ENCODE assay signal across 22 mouse cellular contexts in the genomic region with DNA sequence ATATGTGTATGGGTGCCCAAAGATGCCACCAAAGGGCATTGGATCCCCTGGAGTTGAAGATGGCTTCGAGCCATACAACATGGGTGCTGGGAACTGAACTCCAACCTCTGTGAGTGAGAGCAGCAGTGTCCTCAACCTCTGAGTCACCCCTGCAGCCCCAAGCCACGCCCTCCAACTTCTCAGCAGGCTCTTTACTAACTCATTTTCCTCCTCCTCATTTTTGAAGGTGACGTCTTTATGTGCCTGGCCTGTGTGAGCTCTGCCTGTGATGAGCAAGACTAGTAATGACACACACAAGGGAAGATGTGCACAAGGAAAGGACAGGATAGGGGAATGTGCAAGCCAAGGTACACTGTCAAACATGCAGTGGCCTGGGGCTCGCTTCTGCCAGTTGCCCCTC. TPM values are rescaled to one million over a fixed set of nuclear protein-coding genes. Genes with fewer than 3 reads are reported as not detected.
DNase-seq lines count a peak whose midpoint lies in the region; ATAC-seq and TF ChIP-seq lines count a peak whose summit lies in the region.
"Had no signal": no experiment of that assay in that cellular context is flagged by ENCODE, and none has a peak within 500 bp of the region (broad histone marks: within the 10 kb centered on the region; RNA-seq: fewer than 3 reads in every experiment).

No protein-coding gene starts in this region.

- no peaks in the 10 kb centered on the region for H3K79me2 ChIP-seq in CH12.LX (replicated peaks; ENCODE audit: control insufficient read depth, extremely low read depth, insufficient read depth, poor library complexity, severe bottlenecking)

- WGBS in liver, embryonic 13.5 days (ENCODE audit: insufficient replicate concordance) = 59% methylated on average over 4 of the region's 4 CpGs
- 78% methylated on average over 4 of the region's 4 CpGs for WGBS in liver, embryonic 11.5 days

- no peak overlapping the region for H3K4me3 ChIP-seq in liver, embryonic 13.5 days (replicated peaks)
- H3K4me3 ChIP-seq in liver, embryonic 11.5 days (ENCODE audit: low read depth, low read length) = no peak overlapping the region
- H3K4me3 ChIP-seq in CH12.LX (replicated peaks in 1 of 3; ENCODE audit: low read depth in 2 of 3, low read length in 2 of 3, poor library complexity in 1 of 3) = no peak overlapping the region
- H3K4me3 ChIP-seq: embryonic facial prominence, embryonic 12.5 days; forebrain, embryonic 13.5 days; gastrocnemius, adult 2 months; heart, embryonic 12.5 days; hindbrain, embryonic 15.5 days had no signal

- no peaks in the 10 kb centered on the region for H3K27me3 ChIP-seq in liver, embryonic 13.5 days
- no peaks in the 10 kb centered on the region for H3K27me3 ChIP-seq in liver, embryonic 11.5 days (replicated peaks; ENCODE audit: control insufficient read depth, insufficient read depth, low read length)
- H3K27me3 ChIP-seq in CH12.LX (replicated peaks) = no peaks in the 10 kb centered on the region
- H3K27me3 ChIP-seq: embryonic facial prominence, embryonic 12.5 days; forebrain, embryonic 13.5 days; heart, embryonic 12.5 days; hindbrain, embryonic 15.5 days; Patski had no signal

- TF ChIP-seq POLR2A in CH12.LX (IDR thresholded peaks at IDR 0.05; ENCODE audit: low read depth, low read length) = no peak

- no peaks in the 10 kb centered on the region for H3K36me3 ChIP-seq in liver, embryonic 13.5 days
- no peaks in the 10 kb centered on the region for H3K36me3 ChIP-seq in liver, embryonic 11.5 days (ENCODE audit: control insufficient read depth, insufficient read depth, low read length)
- H3K36me3 ChIP-seq in CH12.LX (replicated peaks in 1 of 2; ENCODE audit: control insufficient read depth in 1 of 2, insufficient read depth in 1 of 2, low read length in 1 of 2) = peaks cover 4 to 47% of the 10 kb centered on the region in 2 experiments
- H3K36me3 ChIP-seq: embryonic facial prominence, embryonic 12.5 days; heart, embryonic 12.5 days; hindbrain, embryonic 15.5 days had no signal

- no peak overlapping the region for H3K4me2 ChIP-seq in liver, embryonic 13.5 days
- H3K4me2 ChIP-seq in liver, embryonic 11.5 days = no peak overlapping the region
- H3K4me2 ChIP-seq in CH12.LX (ENCODE audit: insufficient read depth, low read depth, poor library complexity, severe bottlenecking) = no peak overlapping the region
- H3K4me2 ChIP-seq: embryonic facial prominence, embryonic 12.5 days; forebrain, embryonic 13.5 days; heart, embryonic 12.5 days; hindbrain, embryonic 15.5 days had no signal

- H3K4me1 ChIP-seq in liver, embryonic 13.5 days (replicated peaks) = peaks cover 57% of the 10 kb centered on the region
- H3K4me1 ChIP-seq in liver, embryonic 11.5 days (replicated peaks; ENCODE audit: control insufficient read depth, insufficient read depth, low read length) = peaks cover 19% of the 10 kb centered on the region
- peaks cover 38 to 82% of the 10 kb centered on the region in 2 experiments for H3K4me1 ChIP-seq in CH12.LX (ENCODE audit: control insufficient read depth in 1 of 2, insufficient read depth in 2 of 2)

- no peak for TF ChIP-seq EP300 in CH12.LX (IDR thresholded peaks at IDR 0.05; ENCODE audit: low read length)

- DNase-seq in liver, embryonic 13.5 days = no peak
- DNase-seq in liver, embryonic 11.5 days (ENCODE audit: low spot score) = no peak
- DNase-seq in 416B (ENCODE audit: low read depth) = peak; percentile 45
- DNase-seq in CH12.LX (ENCODE audit: extremely low read depth) = peak; percentile 39
- DNase-seq in induced T-regulatory cell, adult 2 months (ENCODE audit: low read depth) = peak; percentile 69
- DNase-seq in gastrocnemius, adult 18-20 months (ENCODE audit: low spot score) = no peak
- no peak for DNase-seq in cerebellum, adult 11-12 months
- DNase-seq: adrenal gland, postnatal 10 days; cerebellum, adult 18-20 months; cerebellum, adult 9-11 months; embryo, embryonic 11 days; forebrain, postnatal 0 days; gastrocnemius, adult 2 months; gastrocnemius, postnatal 25 days; kidney, adult 11 months; kidney, adult 9 months had no signal

- TF ChIP-seq RAD21 in CH12.LX (IDR thresholded peaks at IDR 0.05; ENCODE audit: low read depth, low read length) = no peak

- H3K9me3 ChIP-seq in liver, embryonic 13.5 days (replicated peaks) = no peaks in the 10 kb centered on the region
- no peaks in the 10 kb centered on the region for H3K9me3 ChIP-seq in liver, embryonic 11.5 days (ENCODE audit: control insufficient read depth, low read length)
- peaks cover 9% of the 10 kb centered on the region for H3K9me3 ChIP-seq in CH12.LX (replicated peaks; ENCODE audit: low read length)
- H3K9me3 ChIP-seq: embryonic facial prominence, embryonic 12.5 days; forebrain, embryonic 13.5 days; heart, embryonic 12.5 days; hindbrain, embryonic 15.5 days had no signal

- H3K9ac ChIP-seq in liver, embryonic 13.5 days = no peak overlapping the region
- H3K9ac ChIP-seq in liver, embryonic 11.5 days (ENCODE audit: low read depth, low read length) = no peak overlapping the region
- no peak overlapping the region for H3K9ac ChIP-seq in CH12.LX (ENCODE audit: insufficient read depth, low read depth)
- H3K9ac ChIP-seq: embryonic facial prominence, embryonic 12.5 days; forebrain, embryonic 13.5 days; forebrain, postnatal 0 days; heart, embryonic 12.5 days; hindbrain, embryonic 15.5 days had no signal

- no peak for TF ChIP-seq CTCF in CH12.LX (conservative IDR thresholded peaks at IDR 0.05 in 1 of 2, IDR thresholded peaks at IDR 0.05 in 1 of 2; ENCODE audit: low read depth in 2 of 2, low read length in 2 of 2)

- dilution Hi-C loops in CH12.LX (cut with MboI; ENCODE audit: extremely low pct_ligation_motif_present, extremely low pct_unique_long_range_greater_than_20kb, low sequenced_read_pairs) = no loop called here

- H3K27ac ChIP-seq in liver, embryonic 13.5 days = no peak overlapping the region
- no peak overlapping the region for H3K27ac ChIP-seq in liver, embryonic 11.5 days (ENCODE audit: low read depth, low read length)
- H3K27ac ChIP-seq in CH12.LX (ENCODE audit: insufficient read depth, low read depth) = no peak overlapping the region
- H3K27ac ChIP-seq: embryonic facial prominence, embryonic 12.5 days; forebrain, embryonic 13.5 days; gastrocnemius, adult 2 months; hindbrain, embryonic 15.5 days had no signal

- in situ Hi-C loops in CH12.LX (cut with MboI; ENCODE audit: low pct_ligation_motif_present, low pct_unique_long_range_greater_than_20kb, low sequenced_read_pairs) = no loop called here

- 0 out of 2 replicates have a peak, but pooled peaks have one; percentile 3 for ATAC-seq in liver, embryonic 13.5 days (ENCODE audit: low read depth)
- ATAC-seq in liver, embryonic 11.5 days (replicated peaks; ENCODE audit: low FRiP score) = no peak
- no peak for ATAC-seq in monocyte, adult 5-6 weeks (replicated peaks; ENCODE audit: insufficient number of reproducible peaks, low FRiP score, low TSS enrichment, poor library complexity, severe bottlenecking)
- ATAC-seq: forebrain, embryonic 13.5 days; forebrain, postnatal 0 days; Patski had no signal

TF ChIP-seq in CH12.LX, 34 proteins besides CTCF, POLR2A, EP300 and RAD21:
- TF ChIP-seq E2F4 (IDR thresholded peaks at IDR 0.05; ENCODE audit: insufficient replicate concordance, low read depth, low read length) = no peak
- TF ChIP-seq CHD1 (IDR thresholded peaks at IDR 0.05; ENCODE audit: low read depth, low read length) = no peak
- TF ChIP-seq ZNF384 (IDR thresholded peaks at IDR 0.05; ENCODE audit: low read depth, low read length) = no peak
- TF ChIP-seq MAX (IDR thresholded peaks at IDR 0.05; ENCODE audit: low read length) = no peak
- TF ChIP-seq NRF1 (IDR thresholded peaks at IDR 0.05; ENCODE audit: low read depth, low read length) = no peak
- no peak for TF ChIP-seq MYC (IDR thresholded peaks at IDR 0.05; ENCODE audit: low read depth, low read length)
- TF ChIP-seq JUND (conservative IDR thresholded peaks at IDR 0.05; ENCODE audit: low read depth, low read length) = no peak
- TF ChIP-seq MAZ (IDR thresholded peaks at IDR 0.05; ENCODE audit: low read depth, low read length) = no peak
- TF ChIP-seq ZKSCAN1 (IDR thresholded peaks at IDR 0.05; ENCODE audit: borderline replicate concordance, low read depth, low read length) = no peak
- TF ChIP-seq POLR2AphosphoS2 (IDR thresholded peaks at IDR 0.05; ENCODE audit: low read depth, low read length) = no peak
- no peak for TF ChIP-seq HCFC1 (IDR thresholded peaks at IDR 0.05; ENCODE audit: low read depth, low read length)
- no peak for TF ChIP-seq ZMIZ1 (IDR thresholded peaks at IDR 0.05; ENCODE audit: low read depth, low read length)
- TF ChIP-seq MXI1 (IDR thresholded peaks at IDR 0.05; ENCODE audit: low read depth, low read length) = no peak
- no peak for TF ChIP-seq PAX5 (IDR thresholded peaks at IDR 0.05; ENCODE audit: low read length)
- no peak for TF ChIP-seq USF1 (IDR thresholded peaks at IDR 0.05; ENCODE audit: low read depth, low read length)
- TF ChIP-seq GABPA (IDR thresholded peaks at IDR 0.05; ENCODE audit: insufficient replicate concordance, low read depth, low read length) = no peak
- no peak for TF ChIP-seq ETS1 (conservative IDR thresholded peaks at IDR 0.05; ENCODE audit: low read depth, low read length)
- TF ChIP-seq SMC3 (IDR thresholded peaks at IDR 0.05; ENCODE audit: low read depth, low read length) = no peak
- TF ChIP-seq TBP (conservative IDR thresholded peaks at IDR 0.05; ENCODE audit: low read depth, low read length) = no peak
- no peak for TF ChIP-seq CHD2 (IDR thresholded peaks at IDR 0.05; ENCODE audit: low read length)
TF ChIP-seq in CH12.LX: peak in this region for 0.

RNA-seq across cellular contexts. Expression of a gene that starts 28.0 kb away (rescaled TPM):
- polyA plus RNA-seq in liver, embryonic 13.5 days (2015; fragmentation: Nextera tagmentation; extraction: Ambion mirVana) = 20.5 and 26.0 TPM in 2 replicates
- 46.6 and 48.6 TPM in 2 replicates for polyA plus RNA-seq in liver, embryonic 11.5 days (2014; fragmentation: Nextera tagmentation; extraction: Ambion mirVana)
- total RNA-seq in CH12.LX (2012; rRNA removed) (23.6 and 25.9 TPM in 2 replicates), CH12.LX (2014; rRNA removed) (18.6 and 23.2 TPM in 2 replicates)
- polyA plus RNA-seq in CH12.LX (2012; ENCODE audit: insufficient read length, low read depth) = 21.9 and 27.3 TPM in 2 replicates
- total RNA-seq in gastrocnemius, adult 18-20 months (2021) = 10 to 100 TPM; 40.3 to 42.5 TPM
- total RNA-seq in monocyte, adult 5-6 weeks (2017) = 39.5 to 77.2 TPM (median 42.9 TPM) in 3 replicates

Comparison
In these comparisons a context has a peak if more than half of its experiments do, and no peak if none do; other contexts are left out.
1. DNase-seq: peak in 416B (single experiment), CH12.LX (single experiment) and induced T-regulatory cell, adult 2 months (single experiment); none in liver, embryonic 13.5 days (single experiment), liver, embryonic 11.5 days (single experiment), gastrocnemius, adult 18-20 months (single experiment) and cerebellum, adult 11-12 months (single experiment).